8 mouse cellular contexts compared by ENCODE assay signal in the genomic region with DNA sequence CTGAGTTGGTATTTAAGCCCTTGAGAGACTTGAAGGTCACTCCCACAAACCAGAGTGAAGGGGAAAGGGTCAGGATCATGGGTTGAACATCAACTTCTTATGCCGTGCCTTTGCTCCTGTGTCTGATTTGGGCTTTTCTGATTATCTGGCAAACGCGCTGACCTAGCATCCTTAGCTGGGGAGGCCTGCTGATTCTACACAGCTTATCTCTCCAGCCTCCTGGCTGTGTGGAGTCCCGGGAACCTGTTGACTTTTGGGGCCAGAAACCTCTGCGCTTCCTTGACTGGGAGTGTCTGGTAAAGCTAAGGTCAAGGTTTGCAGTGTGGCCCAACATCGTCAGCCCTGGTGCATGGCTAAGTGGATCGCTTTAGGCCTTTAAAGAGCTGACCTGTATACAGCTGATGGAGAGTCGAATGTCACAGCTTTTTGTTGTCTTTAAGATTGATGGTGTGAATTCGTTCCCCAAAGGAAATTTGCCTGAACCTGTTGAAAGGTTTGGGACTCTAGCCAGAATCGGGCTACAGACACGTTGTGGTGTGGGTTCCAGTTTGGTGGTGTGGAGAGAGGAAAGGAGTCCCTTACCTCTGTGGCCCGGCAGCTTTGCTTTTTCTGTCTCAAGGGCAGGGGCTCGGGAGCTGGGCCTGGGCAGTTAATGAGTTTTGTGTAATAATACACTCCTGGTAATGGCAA. TPM values are rescaled to one million over a fixed set of nuclear protein-coding genes. Genes with fewer than 3 reads are reported as not detected.
DNase-seq lines count a peak whose midpoint lies in the region; ATAC-seq and TF ChIP-seq lines count a peak whose summit lies in the region.

No protein-coding gene starts in this region.

- no peak overlapping the region for H3K9ac ChIP-seq in stomach, postnatal 0 days (ENCODE audit: low read length)

- TF ChIP-seq EP300 in stomach, postnatal 0 days (optimal IDR thresholded peaks at IDR 0.05), result no peak

- DNase-seq in cerebellum, adult 9-10 months, result peak; percentile 68
- no peak for DNase-seq in cerebellum, adult 11 months
- no peak for DNase-seq in spleen, adult 2 months (ENCODE audit: low read depth in 1 of 2, low spot score in 2 of 2)
- DNase-seq in spleen, adult 12 weeks (ENCODE audit: low spot score), result no peak
- DNase-seq in kidney, postnatal 14 days, result peak; percentile 62
- DNase-seq in stomach, postnatal 0 days (ENCODE audit: low spot score), result peak; percentile 43
- no peak for DNase-seq in urinary bladder, postnatal 10 days (ENCODE audit: low spot score)

- TF ChIP-seq CTCF in spleen, adult 2 months (IDR thresholded peaks at IDR 0.05; ENCODE audit: extremely low read depth, insufficient read depth, insufficient read length, insufficient replicate concordance), result no peak
- no peak for TF ChIP-seq CTCF in stomach, postnatal 0 days (IDR thresholded peaks at IDR 0.05; ENCODE audit: low read depth)

- H3K4me3 ChIP-seq in spleen, adult 2 months (ENCODE audit: extremely low read depth, insufficient read depth, insufficient read length), result no peak overlapping the region
- H3K4me3 ChIP-seq in stomach, postnatal 0 days (ENCODE audit: low read depth, low read length), result no peak overlapping the region

- no peaks in the 10 kb centered on the region for H3K9me3 ChIP-seq in stomach, postnatal 0 days (ENCODE audit: control insufficient read depth, low read length)

- ATAC-seq in stomach, postnatal 0 days (ENCODE audit: low FRiP score, low TSS enrichment), result no peak
- ATAC-seq in granulocyte monocyte progenitor cell, adult 5-6 weeks (replicated peaks; ENCODE audit: poor library complexity, severe bottlenecking), result no peak

- H3K27ac ChIP-seq in spleen, adult 2 months (ENCODE audit: insufficient read depth, low read length), result 0 out of 2 replicates have a peak overlapping the region, but pooled peaks have one; percentile 8
- H3K27ac ChIP-seq in stomach, postnatal 0 days (replicated peaks), result peak overlapping the region; percentile 35; the same call in 1 of the 2 replicates

- peaks cover 37% of the 10 kb centered on the region for H3K4me1 ChIP-seq in spleen, adult 2 months (ENCODE audit: control insufficient read depth, insufficient read depth, insufficient read length)
- peaks cover 10% of the 10 kb centered on the region for H3K4me1 ChIP-seq in stomach, postnatal 0 days (replicated peaks; ENCODE audit: control insufficient read depth, insufficient read depth)

- TF ChIP-seq POLR2A in spleen, adult 2 months (IDR thresholded peaks at IDR 0.05; ENCODE audit: low read depth, low read length), result no peak

- 0 out of 2 replicates have a peak overlapping the region, but pooled peaks have one; percentile 1 for H3K4me2 ChIP-seq in stomach, postnatal 0 days (replicated peaks; ENCODE audit: low read depth)

- H3K36me3 ChIP-seq in spleen, adult 2 months (ENCODE audit: control insufficient read depth, insufficient read depth, low read length), result peaks cover 3% of the 10 kb centered on the region; the same call in 1 of the 2 replicates
- no peaks in the 10 kb centered on the region for H3K36me3 ChIP-seq in stomach, postnatal 0 days (ENCODE audit: control insufficient read depth, insufficient read depth, low read length)

- no peaks in the 10 kb centered on the region for H3K27me3 ChIP-seq in spleen, adult 2 months (ENCODE audit: control insufficient read depth, insufficient read depth, low read length)
- H3K27me3 ChIP-seq in stomach, postnatal 0 days (ENCODE audit: control insufficient read depth, insufficient read depth, low read length), result no peaks in the 10 kb centered on the region

- 61% methylated on average over 13 of the region's 13 CpGs for WGBS in spleen, adult 2 months
- 42% methylated on average over 13 of the region's 13 CpGs for WGBS in stomach, postnatal 0 days

RNA-seq across cellular contexts. Expression of a gene that starts 3.8 kb away (rescaled TPM):
- 57.3 and 62.8 TPM in 2 replicates for polyA plus RNA-seq in spleen, adult 2 months (2012; rRNA removed)
- 5.7 and 6.4 TPM in 2 replicates for polyA plus RNA-seq in stomach, postnatal 0 days (2015; fragmentation: Nextera tagmentation; extraction: Ambion mirVana)
- 12.7 and 20.1 TPM in 2 replicates for total RNA-seq in granulocyte monocyte progenitor cell, adult 5-6 weeks (2014; fragmentation: Nextera tagmentation)
- 6.2 and 7.3 TPM in 2 replicates for total RNA-seq in granulocyte monocyte progenitor cell, adult 5-6 weeks (2017)

RNA-seq across cellular contexts. Expression of a gene that starts 21.9 kb away (rescaled TPM):
- polyA plus RNA-seq in spleen, adult 2 months (2012; rRNA removed), result 11.5 and 13.5 TPM in 2 replicates
- polyA plus RNA-seq in stomach, postnatal 0 days (2015; fragmentation: Nextera tagmentation; extraction: Ambion mirVana), result 2.8 and 2.9 TPM in 2 replicates
- 2.0 and 3.8 TPM in 2 replicates for total RNA-seq in granulocyte monocyte progenitor cell, adult 5-6 weeks (2014; fragmentation: Nextera tagmentation)
- 2.3 and 3.4 TPM in 2 replicates for total RNA-seq in granulocyte monocyte progenitor cell, adult 5-6 weeks (2017)

RNA-seq across cellular contexts. Expression of a gene that starts 25.4 kb away (rescaled TPM):
- polyA plus RNA-seq in spleen, adult 2 months (2012; rRNA removed), result 1.1 and 1.6 TPM in 2 replicates
- 2.7 and 3.5 TPM in 2 replicates for polyA plus RNA-seq in stomach, postnatal 0 days (2015; fragmentation: Nextera tagmentation; extraction: Ambion mirVana)
- total RNA-seq in granulocyte monocyte progenitor cell, adult 5-6 weeks (2014; fragmentation: Nextera tagmentation), result 0.17 TPM in 1 of 2 replicates, not detected in the other
- 0.22 TPM in 1 of 2 replicates, not detected in the other for total RNA-seq in granulocyte monocyte progenitor cell, adult 5-6 weeks (2017)

RNA-seq across cellular contexts. Expression of a gene that starts 48.6 kb away (rescaled TPM):
- 64.2 and 72.8 TPM in 2 replicates for polyA plus RNA-seq in spleen, adult 2 months (2012; rRNA removed)
- 15.8 and 16.0 TPM in 2 replicates for polyA plus RNA-seq in stomach, postnatal 0 days (2015; fragmentation: Nextera tagmentation; extraction: Ambion mirVana)
- total RNA-seq in granulocyte monocyte progenitor cell, adult 5-6 weeks (2014; fragmentation: Nextera tagmentation), result 154 and 174 TPM in 2 replicates
- 115 and 127 TPM in 2 replicates for total RNA-seq in granulocyte monocyte progenitor cell, adult 5-6 weeks (2017)

RNA-seq across cellular contexts. Expression of a gene that starts 52.6 kb away (rescaled TPM):
- polyA plus RNA-seq in spleen, adult 2 months (2012; rRNA removed), result 51.7 and 54.1 TPM in 2 replicates
- 79.3 and 84.3 TPM in 2 replicates for polyA plus RNA-seq in stomach, postnatal 0 days (2015; fragmentation: Nextera tagmentation; extraction: Ambion mirVana)
- 141 and 143 TPM in 2 replicates for total RNA-seq in granulocyte monocyte progenitor cell, adult 5-6 weeks (2014; fragmentation: Nextera tagmentation)
- total RNA-seq in granulocyte monocyte progenitor cell, adult 5-6 weeks (2017), result 58.0 and 74.5 TPM in 2 replicates

Comparison
In these comparisons a context has a peak if more than half of its experiments do, and no peak if none do; other contexts are left out.
1. DNase-seq: peak in cerebellum, adult 9-10 months (single experiment), kidney, postnatal 14 days (single experiment) and stomach, postnatal 0 days (single experiment); none in cerebellum, adult 11 months (single experiment), spleen, adult 2 months (0 of 2), spleen, adult 12 weeks (single experiment) and urinary bladder, postnatal 10 days (single experiment).